Mouse (Mus musculus): ENCODE measurements around the gene Dnttip2. TPM values are rescaled to one million over a fixed set of nuclear protein-coding genes. Genes with fewer than 3 reads are reported as not detected.
"Not testable (repeated sequence)": the region's sequence is repeated elsewhere in the genome, so short reads cannot be mapped to it uniquely, and the experiment has no call there.

Gene Dnttip2
- polyA plus RNA-seq, 1 experiment: 45.8 TPM

DNA sequence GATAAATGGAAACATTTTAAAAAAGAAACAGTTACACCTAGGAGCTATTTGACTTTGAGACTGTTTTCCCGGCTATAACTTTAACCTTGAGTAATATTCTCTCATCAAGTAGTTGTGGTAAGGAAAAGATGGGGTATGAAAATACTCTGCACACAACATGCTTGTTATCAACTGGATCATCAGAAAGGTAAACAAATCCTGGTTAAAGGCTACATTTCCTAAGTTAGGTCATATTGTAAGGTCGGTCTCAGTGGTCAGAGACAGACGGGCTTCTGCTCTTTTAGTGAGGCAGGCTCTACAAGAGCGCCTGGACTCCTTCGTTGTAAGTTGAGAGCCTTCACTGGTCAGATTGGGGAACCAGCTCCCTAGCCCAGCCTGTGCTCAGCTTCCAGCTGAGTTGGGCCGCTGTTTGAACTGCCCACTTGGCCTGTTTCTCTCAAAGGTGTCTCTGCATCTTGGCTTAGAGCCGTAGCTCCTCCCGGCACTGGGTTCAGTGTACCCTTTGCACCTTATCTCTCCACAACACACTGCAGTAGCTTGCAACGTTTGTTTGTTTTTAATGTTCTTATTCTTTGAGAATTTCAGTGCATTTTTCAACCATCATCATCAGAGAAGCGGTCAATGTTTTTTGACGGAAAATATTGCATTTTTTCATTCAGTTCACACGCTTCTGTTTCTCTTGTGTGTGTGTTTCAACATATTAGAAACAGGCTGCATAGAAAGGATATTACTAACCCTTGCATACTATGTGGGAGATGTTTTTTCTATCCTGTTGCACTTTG, 27.0 kb upstream of the Dnttip2 start:
- H3K27ac ChIP-seq (ENCODE audit: insufficient read depth, low read depth, low read length): 0 out of 2 replicates have a peak overlapping the region, but pooled peaks have one; percentile 4
- TF ChIP-seq POLR2A (IDR thresholded peaks at IDR 0.05; ENCODE audit: borderline replicate concordance, low read depth, low read length): no peak
- H3K4me3 ChIP-seq (ENCODE audit: insufficient read depth, low read length): peak overlapping the region; percentile 98
- H3K4me1 ChIP-seq (ENCODE audit: control insufficient read depth, insufficient read depth, low read length): peaks cover 40% of the 10 kb centered on the region

- TF ChIP-seq POLR2A (IDR thresholded peaks at IDR 0.05; ENCODE audit: borderline replicate concordance, low read depth, low read length) (no peak), CTCF (IDR thresholded peaks at IDR 0.05; ENCODE audit: low read depth, low read length) (no peak)
- H3K4me3 ChIP-seq (ENCODE audit: insufficient read depth, low read length): peak overlapping the region; percentile 1; the same call in 1 of the 2 replicates
- peaks cover 39% of the 10 kb centered on the region for H3K4me1 ChIP-seq (ENCODE audit: control insufficient read depth, insufficient read depth, low read length)
- H3K27ac ChIP-seq (ENCODE audit: insufficient read depth, low read depth, low read length): no peak overlapping the region
Observed at GRCm38 (mm10) chr3:122247768-122248100, 26.5 kb upstream of the Dnttip2 start.

DNA sequence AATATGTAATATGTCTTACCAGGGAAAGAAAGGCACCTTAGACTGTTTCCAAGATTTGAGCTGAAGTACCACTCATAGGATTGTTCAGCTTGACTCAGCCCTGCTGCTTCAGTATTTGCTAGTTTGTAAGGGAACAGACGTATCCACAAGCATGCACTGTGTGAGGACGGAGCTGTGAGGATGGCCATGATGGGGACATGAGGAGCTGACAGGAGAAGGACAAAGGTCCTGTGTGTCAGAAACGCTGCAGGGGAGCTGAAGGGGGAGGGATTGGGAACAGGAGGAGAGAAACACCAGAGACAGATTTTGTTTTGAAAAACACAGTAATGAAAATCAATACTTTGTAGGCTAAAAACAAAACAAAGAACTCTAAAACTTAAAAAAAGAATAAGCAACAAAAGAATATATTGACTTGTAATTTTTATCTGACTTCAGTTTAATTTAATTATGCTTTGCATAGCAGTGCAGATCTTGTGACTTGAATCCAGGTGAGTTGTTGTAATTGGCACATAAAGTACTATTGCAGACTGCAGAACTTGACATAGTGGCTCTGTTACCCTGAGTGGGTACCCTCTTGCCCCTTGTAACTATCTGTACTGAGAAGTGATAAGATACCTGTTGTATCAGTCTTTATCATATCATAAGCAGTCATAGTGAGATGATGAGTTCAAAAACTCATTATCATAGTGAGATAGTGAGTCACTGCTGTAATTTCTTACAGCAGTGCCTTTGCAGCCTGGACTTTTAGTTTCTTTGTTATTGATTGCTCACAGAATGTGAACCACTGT, 21.5 kb upstream of the Dnttip2 start:
- Histone ChIP-seq H3K27ac (ENCODE audit: insufficient read depth, low read depth, low read length) (no peak overlapping the region), H3K4me1 (ENCODE audit: control insufficient read depth, insufficient read depth, low read length) (peaks cover 16% of the 10 kb centered on the region), H3K4me3 (ENCODE audit: insufficient read depth, low read length) (no peak overlapping the region)
- TF ChIP-seq POLR2A (IDR thresholded peaks at IDR 0.05; ENCODE audit: borderline replicate concordance, low read depth, low read length): no peak
- TF ChIP-seq CTCF (IDR thresholded peaks at IDR 0.05; ENCODE audit: low read depth, low read length): no peak

- H3K27ac ChIP-seq (ENCODE audit: insufficient read depth, low read depth, low read length); H3K4me3 ChIP-seq (ENCODE audit: insufficient read depth, low read length): not testable (repeated sequence)
- peaks cover 14% of the 10 kb centered on the region for H3K4me1 ChIP-seq (ENCODE audit: control insufficient read depth, insufficient read depth, low read length)
Observed at GRCm38 (mm10) chr3:122254050-122254449, 20.1 kb upstream of the Dnttip2 start.

DNA sequence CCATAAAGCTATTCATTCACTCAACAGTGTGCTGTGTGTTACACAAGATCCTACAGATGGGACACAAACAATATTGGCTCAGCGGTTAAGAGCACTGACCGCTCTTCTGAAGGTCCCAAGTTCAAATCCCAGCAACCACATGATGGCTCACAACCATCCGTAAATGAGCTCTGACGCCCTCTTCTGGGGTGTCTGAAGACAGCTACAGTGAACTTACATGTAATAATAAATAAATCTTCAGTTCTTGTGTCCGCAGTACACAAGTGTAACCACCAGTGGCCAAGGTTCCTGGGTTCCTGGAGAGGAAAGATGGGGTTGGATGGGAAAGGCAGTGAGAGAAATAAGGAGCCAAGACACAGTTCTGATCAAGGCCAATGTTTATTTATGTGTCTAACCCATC, 4.2 kb upstream of the Dnttip2 start:
- H3K4me3 ChIP-seq (ENCODE audit: insufficient read depth, low read length): no peak overlapping the region
- no peak for TF ChIP-seq POLR2A (IDR thresholded peaks at IDR 0.05; ENCODE audit: borderline replicate concordance, low read depth, low read length)
- TF ChIP-seq CTCF (IDR thresholded peaks at IDR 0.05; ENCODE audit: low read depth, low read length): no peak
- no peak overlapping the region for H3K27ac ChIP-seq (ENCODE audit: insufficient read depth, low read depth, low read length)
- H3K4me1 ChIP-seq (ENCODE audit: control insufficient read depth, insufficient read depth, low read length): peaks cover under 1% of the 10 kb centered on the region

DNA sequence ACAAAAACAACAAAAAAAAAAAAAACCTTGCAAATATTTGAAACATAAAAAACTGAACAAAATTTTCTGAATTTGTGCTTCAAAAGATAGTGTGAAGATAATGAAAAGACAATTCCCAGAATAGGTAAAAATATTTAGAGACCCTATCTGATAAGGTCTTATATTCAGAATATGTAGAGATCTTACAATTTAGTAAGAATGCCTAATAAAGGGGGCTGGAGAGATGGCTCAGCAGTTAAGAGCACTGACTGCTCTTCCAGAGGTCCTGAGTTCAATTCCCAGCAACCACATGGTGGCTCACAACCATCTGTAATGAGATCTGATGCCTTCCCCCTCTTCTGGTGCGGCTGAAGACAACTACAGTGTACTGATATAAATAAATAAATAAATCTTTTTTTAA, 1.6 kb upstream of the Dnttip2 start:
- H3K27ac ChIP-seq (ENCODE audit: insufficient read depth, low read depth, low read length); H3K4me3 ChIP-seq (ENCODE audit: insufficient read depth, low read length): not testable (repeated sequence)
- peaks cover 24% of the 10 kb centered on the region for H3K4me1 ChIP-seq (ENCODE audit: control insufficient read depth, insufficient read depth, low read length)

DNA sequence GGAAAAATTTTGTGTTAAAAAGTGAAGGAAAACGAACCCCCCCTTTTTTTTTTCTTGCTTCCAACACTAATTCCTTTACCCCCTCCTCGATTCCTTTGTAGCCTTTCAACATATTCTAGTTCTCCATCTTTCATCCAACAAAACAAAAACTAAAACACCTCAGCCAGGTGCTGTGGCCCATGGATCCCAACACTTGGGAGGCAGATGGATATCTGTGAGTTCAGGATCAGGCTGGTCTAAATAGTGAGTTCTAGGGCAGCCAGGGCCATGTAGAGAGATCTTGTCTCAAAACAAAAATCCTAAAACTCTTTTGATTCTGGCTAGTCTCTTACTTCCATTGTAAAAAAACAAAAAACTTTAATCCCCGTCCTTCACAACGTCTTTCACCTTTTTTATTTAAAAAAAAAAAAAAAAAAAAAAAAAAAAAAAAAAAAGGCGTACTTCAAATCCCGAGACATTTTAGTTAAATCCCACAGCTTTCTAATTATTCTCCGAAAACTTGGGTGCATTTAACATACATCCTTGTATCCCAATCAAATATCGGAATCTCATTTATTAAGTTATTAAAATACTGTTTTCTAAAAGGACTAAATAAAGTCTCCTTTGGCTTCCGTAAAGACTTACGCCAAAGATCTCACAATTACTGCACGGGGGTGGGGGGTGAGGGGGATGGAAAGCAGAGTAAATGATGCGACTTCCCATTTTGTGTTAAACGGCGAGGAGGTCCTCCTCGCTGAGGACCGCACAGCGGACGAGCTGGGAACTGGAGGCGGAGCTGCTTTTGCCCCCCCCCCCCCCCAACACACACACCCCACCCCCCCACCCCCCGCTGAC, 564 bp upstream of the Dnttip2 start:
- Histone ChIP-seq H3K4me1 (ENCODE audit: control insufficient read depth, insufficient read depth, low read length) (peaks cover 26% of the 10 kb centered on the region), H3K27ac (ENCODE audit: insufficient read depth, low read depth, low read length) (peak overlapping the region; percentile 22; the same call in 1 of the 2 replicates), H3K4me3 (ENCODE audit: insufficient read depth, low read length) (peak overlapping the region; percentile 32; the same call in 1 of the 2 replicates)
- TF ChIP-seq CTCF (IDR thresholded peaks at IDR 0.05; ENCODE audit: low read depth, low read length) (no peak), POLR2A (IDR thresholded peaks at IDR 0.05; ENCODE audit: borderline replicate concordance, low read depth, low read length) (no peak)

GRCm38 (mm10) chr3:122275111-122275510, 923 bp downstream of the Dnttip2 start:
- peaks cover 26% of the 10 kb centered on the region for H3K4me1 ChIP-seq (ENCODE audit: control insufficient read depth, insufficient read depth, low read length)
- no peak overlapping the region for H3K27ac ChIP-seq (ENCODE audit: insufficient read depth, low read depth, low read length)
- no peak for TF ChIP-seq POLR2A (IDR thresholded peaks at IDR 0.05; ENCODE audit: borderline replicate concordance, low read depth, low read length)
- TF ChIP-seq CTCF (IDR thresholded peaks at IDR 0.05; ENCODE audit: low read depth, low read length): no peak
- H3K4me3 ChIP-seq (ENCODE audit: insufficient read depth, low read length): peak overlapping the region; percentile 92

DNA sequence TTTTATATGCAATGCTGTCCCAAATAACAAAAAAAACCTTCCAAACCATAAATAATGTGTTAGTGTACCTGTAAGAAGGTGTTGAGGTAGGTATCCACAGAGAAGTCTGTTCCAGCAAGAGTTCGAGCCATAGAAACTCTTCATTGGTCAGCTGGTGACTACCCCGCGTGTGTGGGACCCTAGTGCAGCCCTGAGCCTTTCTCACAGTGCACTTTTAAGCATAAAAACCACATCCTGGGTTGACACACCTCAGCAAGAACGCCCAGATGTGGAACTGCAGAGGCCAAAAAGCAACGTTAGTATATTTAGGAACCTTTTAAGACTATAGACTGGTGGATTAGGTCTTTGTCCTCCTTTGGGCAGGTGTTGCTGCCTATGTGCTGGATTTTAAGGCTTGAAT, 13.0 kb downstream of the Dnttip2 start:
- H3K4me3 ChIP-seq (ENCODE audit: insufficient read depth, low read length): no peak overlapping the region
- H3K4me1 ChIP-seq (ENCODE audit: control insufficient read depth, insufficient read depth, low read length): peaks cover 18% of the 10 kb centered on the region
- H3K27ac ChIP-seq (ENCODE audit: insufficient read depth, low read depth, low read length): no peak overlapping the region
- TF ChIP-seq POLR2A (IDR thresholded peaks at IDR 0.05; ENCODE audit: borderline replicate concordance, low read depth, low read length) (no peak), CTCF (IDR thresholded peaks at IDR 0.05; ENCODE audit: low read depth, low read length) (no peak)
